Mouse (Mus musculus) liver, postnatal 0 days (tissue): ENCODE measurements around the gene Egr4.

Source experiments
- CTCF ChIP-seq: sonication (generic); IDR thresholded peaks from 2 replicates; pipeline ENCODE4 v1.5.1; 2016; ENCODE audit warnings: antibody characterized with exemption, low read depth
- EP300 ChIP-seq: IDR thresholded peaks from 2 replicates; pipeline ENCODE4 v1.6.1; 2016; ENCODE audit warnings: antibody characterized with exemption, low read depth, mild to moderate bottlenecking

DNA sequence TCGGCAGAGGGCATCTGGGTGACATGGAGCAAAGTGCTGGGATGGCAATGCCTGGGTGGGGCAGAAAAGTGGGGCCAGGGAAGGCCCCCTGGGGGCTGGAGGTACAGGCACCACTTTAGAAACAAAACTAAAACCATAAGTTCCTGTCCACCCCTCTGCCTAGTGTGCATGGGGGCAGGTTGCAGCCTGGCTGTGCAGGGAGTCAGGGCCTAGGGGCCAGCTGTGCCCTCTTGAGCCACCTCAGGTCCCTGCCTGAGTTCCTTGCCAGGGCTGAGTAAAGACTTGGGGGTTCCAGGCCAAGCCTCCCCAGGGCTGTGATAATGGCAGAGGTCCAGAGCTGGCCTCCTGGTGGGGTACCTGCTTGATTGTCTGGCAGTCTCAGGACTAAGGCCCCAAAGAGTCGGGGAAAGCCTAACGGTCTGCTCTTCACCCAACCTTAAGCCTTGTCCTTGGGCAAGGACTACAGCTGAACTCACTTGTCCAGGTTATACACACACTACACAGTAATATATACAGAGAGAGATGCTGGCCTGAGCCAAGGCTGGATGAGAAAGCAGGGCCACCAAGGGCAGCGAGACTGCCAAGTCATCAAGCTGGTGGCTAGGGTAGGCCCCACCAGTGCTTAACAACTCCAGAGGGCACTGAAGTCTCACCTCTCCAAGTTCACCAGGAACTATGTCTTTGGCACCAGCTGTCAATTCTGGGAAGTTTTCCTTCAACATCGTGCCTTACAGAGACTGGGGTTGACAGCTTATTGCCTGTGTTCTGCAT lies 43.5 kb downstream of the Egr4 start:
- TF ChIP-seq CTCF (no peak), EP300 (no peak)
